Mouse (Mus musculus): Measurements from ENCODE around the gene Nav2.

The Nav2 gene

GRCm38 (mm10) chr7:49457398-49457797, 548.9 kb downstream of the Nav2 start:
- no peak for DNase-seq (ENCODE audit: extremely low read depth, insufficient read length, low spot score)

- DNase-seq (ENCODE audit: extremely low read depth, insufficient read length, low spot score) = no peak
Observed at GRCm38 (mm10) chr7:49457890-49458289, 549.4 kb downstream of the Nav2 start.

GRCm38 (mm10) chr7:49462328-49462811, 553.9 kb downstream of the Nav2 start:
- no peak for DNase-seq (ENCODE audit: extremely low read depth, insufficient read length, low spot score)

GRCm38 (mm10) chr7:49467861-49468260, 559.3 kb downstream of the Nav2 start:
- no peak for DNase-seq (ENCODE audit: extremely low read depth, insufficient read length, low spot score)

- no peak for DNase-seq (ENCODE audit: extremely low read depth, insufficient read length, low spot score)
Observed at GRCm38 (mm10) chr7:49468492-49469205, 560.1 kb downstream of the Nav2 start.

- DNase-seq (ENCODE audit: extremely low read depth, insufficient read length, low spot score) = peak; percentile 18
Observed at GRCm38 (mm10) chr7:49471278-49471677, 562.8 kb downstream of the Nav2 start.

GRCm38 (mm10) chr7:49475282-49475681, 566.8 kb downstream of the Nav2 start:
- no peak for DNase-seq (ENCODE audit: extremely low read depth, insufficient read length, low spot score)

GRCm38 (mm10) chr7:49476163-49476562, 567.6 kb downstream of the Nav2 start:
- DNase-seq (ENCODE audit: extremely low read depth, insufficient read length, low spot score) = no peak

GRCm38 (mm10) chr7:49476666-49477065, 568.1 kb downstream of the Nav2 start:
- no peak for DNase-seq (ENCODE audit: extremely low read depth, insufficient read length, low spot score)

GRCm38 (mm10) chr7:49477076-49477975, 568.8 kb downstream of the Nav2 start:
- no peak for DNase-seq (ENCODE audit: extremely low read depth, insufficient read length, low spot score)

- DNase-seq (ENCODE audit: extremely low read depth, insufficient read length, low spot score) = no peak
Observed at GRCm38 (mm10) chr7:49477976-49478349, 569.4 kb downstream of the Nav2 start.

GRCm38 (mm10) chr7:49478886-49479285, 570.4 kb downstream of the Nav2 start:
- no peak for DNase-seq (ENCODE audit: extremely low read depth, insufficient read length, low spot score)

GRCm38 (mm10) chr7:49480962-49481361, 572.4 kb downstream of the Nav2 start:
- DNase-seq (ENCODE audit: extremely low read depth, insufficient read length, low spot score) = no peak

- no peak for DNase-seq (ENCODE audit: extremely low read depth, insufficient read length, low spot score)
Observed at GRCm38 (mm10) chr7:49484036-49484744, 575.7 kb downstream of the Nav2 start.

- no peak for DNase-seq (ENCODE audit: extremely low read depth, insufficient read length, low spot score)
Observed at GRCm38 (mm10) chr7:49485292-49485847, 576.9 kb downstream of the Nav2 start.

- DNase-seq (ENCODE audit: extremely low read depth, insufficient read length, low spot score) = no peak
Observed at GRCm38 (mm10) chr7:49487347-49487746, 578.8 kb downstream of the Nav2 start.

GRCm38 (mm10) chr7:49488493-49489087, 580.1 kb downstream of the Nav2 start:
- DNase-seq (ENCODE audit: extremely low read depth, insufficient read length, low spot score) = no peak

- DNase-seq (ENCODE audit: extremely low read depth, insufficient read length, low spot score) = no peak
Observed at GRCm38 (mm10) chr7:49490814-49491213, 582.3 kb downstream of the Nav2 start.

GRCm38 (mm10) chr7:49492622-49493021, 584.1 kb downstream of the Nav2 start:
- no peak for DNase-seq (ENCODE audit: extremely low read depth, insufficient read length, low spot score)

- DNase-seq (ENCODE audit: extremely low read depth, insufficient read length, low spot score) = no peak
Observed at GRCm38 (mm10) chr7:49493210-49493609, 584.7 kb downstream of the Nav2 start.
